Mouse (Mus musculus): ENCODE measurements around the gene Abhd12.

GRCm38 (mm10) chr2:150914781-150915515 lies 10.4 kb upstream of the Abhd12 start:
- TF ChIP-seq CTCF (IDR thresholded peaks at IDR 0.05; ENCODE audit: extremely low read depth, insufficient read depth, insufficient read length, insufficient replicate concordance) (no peak), POLR2A (IDR thresholded peaks at IDR 0.05; ENCODE audit: low read depth, low read length) (no peak)
